Mouse (Mus musculus) gastrocnemius, adult 18-20 months (tissue): Measurements from ENCODE around the gene Sfxn4. TPM values are rescaled to one million over a fixed set of nuclear protein-coding genes. Genes with fewer than 3 reads are reported as not detected.

Experiments
- total RNA-seq, 2 experiments: library from RNA; stranded (reverse); gene quantifications; 2 replicates each; pipeline ENCODE4 v1.2.3; 2021

Gene Sfxn4
- total RNA-seq, 2 experiments from 2014 or later: 2.0 to 2.8 TPM

Other genes with a start within 250 kb of the Sfxn4 start
- under 1 TPM in 1 of 2 experiments, not detected in 1; 0.07 TPM for gene Nanos1, start 105.5 kb downstream of the Sfxn4 start, total RNA-seq
- 10 to 100 TPM; 83.7 to 95.7 TPM for gene Eif3a, start 70.8 kb downstream of the Sfxn4 start, total RNA-seq
- 10 to 100 TPM; 11.9 to 12.4 TPM for gene Fam45a, start 49.9 kb downstream of the Sfxn4 start, total RNA-seq
- gene Prdx3, start 13.1 kb upstream of the Sfxn4 start, total RNA-seq: 100 to 1,000 TPM; 218 to 227 TPM
- gene Grk5, start 28.3 kb upstream of the Sfxn4 start, total RNA-seq: 1 to 10 TPM; 2.0 to 5.9 TPM